Mouse (Mus musculus) liver, embryonic 15.5 days (tissue): ENCODE results near the gene Abca7. TPM values are rescaled to one million over a fixed set of nuclear protein-coding genes. Genes with fewer than 3 reads are reported as not detected.
"Not testable (repeated sequence)": the region's sequence is repeated elsewhere in the genome, so short reads cannot be mapped to it uniquely, and the experiment has no call there.

Experiments
- ATAC-seq: fragments of 200-750 bp; cut with Nextera tagmentation; 2 replicates; pipeline ENCODE4 v1.8.0; 2017; ENCODE audit warnings: moderate number of reproducible peaks, mild to moderate bottlenecking, moderate library complexity; ENCODE audit not compliant: insufficient read depth
- H3K27ac ChIP-seq: fragments of 300-500 bp; sonication (generic); replicated peaks from 2 replicates; pipeline ENCODE4 v1.5.1; 2015; ENCODE audit warnings: mild to moderate bottlenecking, inconsistent platforms
- H3K27me3 ChIP-seq: fragments of 300-500 bp; sonication (generic); 2 replicates; pipeline ENCODE4 v1.6.1; 2015; ENCODE audit warnings: mild to moderate bottlenecking, inconsistent platforms
- H3K36me3 ChIP-seq: fragments of 300-500 bp; sonication (generic); replicated peaks from 2 replicates; pipeline ENCODE4 v1.6.1; 2015; ENCODE audit warnings: moderate library complexity, mild to moderate bottlenecking, inconsistent platforms
- H3K4me1 ChIP-seq: fragments of 300-500 bp; sonication (generic); replicated peaks from 2 replicates; pipeline ENCODE4 v1.6.1; 2015; ENCODE audit warnings: inconsistent platforms
- H3K4me2 ChIP-seq: fragments of 300-500 bp; sonication (generic); 2 replicates; pipeline ENCODE4 v1.6.1; 2015; ENCODE audit warnings: moderate library complexity, mild to moderate bottlenecking, inconsistent platforms
- H3K4me3 ChIP-seq: fragments of 300-500 bp; sonication (generic); replicated peaks from 2 replicates; pipeline ENCODE4 v1.5.1; 2015; ENCODE audit warnings: mild to moderate bottlenecking, inconsistent platforms
- H3K9ac ChIP-seq: fragments of 300-500 bp; sonication (generic); 2 replicates; pipeline ENCODE4 v1.6.1; 2015; ENCODE audit warnings: moderate library complexity, mild to moderate bottlenecking, inconsistent platforms
- H3K9me3 ChIP-seq: fragments of 300-500 bp; sonication (generic); replicated peaks from 2 replicates; pipeline ENCODE4 v1.6.1; 2016; ENCODE audit warnings: inconsistent platforms
- WGBS: fragments of 180-500 bp; shearing (Covaris S2); methylation state at CpG from one replicate; pipeline ENCODE4 v1.1.7; 2015; ENCODE audit warnings: mixed read lengths; ENCODE audit not compliant: insufficient replicate concordance; 5-methylcytosine and 5-hydroxymethylcytosine counted together
- polyA plus RNA-seq: library from polyadenylated mRNA; unstranded; fragments of >200 nt; fragmentation: Nextera tagmentation; extraction: Ambion mirVana; gene quantifications from 2 replicates; pipeline ENCODE4 v1.2.1, GENCODE M21; 2015

The Abca7 gene
- polyA plus RNA-seq: 7.5 and 9.0 TPM in 2 replicates

DNA sequence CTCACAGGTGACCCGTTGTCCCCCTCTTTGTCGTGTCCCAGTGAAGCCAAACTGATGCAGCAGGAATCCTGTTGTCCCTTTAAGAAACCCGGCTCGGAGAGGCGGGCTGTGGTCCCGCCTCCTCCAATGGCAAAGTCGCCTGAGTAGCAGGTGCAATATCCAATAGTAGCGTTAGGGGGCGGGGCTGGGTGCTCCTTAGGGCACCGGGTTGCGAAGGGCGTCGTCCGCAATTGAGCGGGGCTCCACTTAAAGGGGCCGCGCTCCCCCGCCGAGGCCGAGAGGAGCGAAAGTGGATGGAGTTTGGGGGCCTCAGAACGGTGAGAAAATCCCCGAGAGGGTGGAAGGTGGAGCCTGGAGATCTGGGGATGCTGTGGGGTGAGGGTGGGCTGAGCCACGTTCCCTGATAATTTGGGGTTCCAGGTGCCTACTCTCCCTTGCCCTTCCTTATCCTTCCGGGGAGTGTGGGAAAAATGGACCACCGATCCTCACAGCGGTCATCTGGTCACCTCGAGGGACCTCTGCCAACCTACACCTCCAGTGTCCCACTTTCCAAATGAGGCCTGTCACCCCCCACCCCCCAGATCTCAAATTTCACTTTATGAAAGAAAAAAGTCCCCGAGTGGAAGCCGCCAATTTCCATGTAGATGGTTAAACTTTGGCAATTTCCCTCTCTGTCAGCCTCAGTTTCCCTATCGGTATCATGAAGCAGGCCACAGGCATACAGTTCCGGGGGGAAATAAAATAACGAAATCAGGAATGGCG lies at the start of gene Abca7:
Abca7 (plus strand) TSS at position 223 of the 762 bp plus-strand sequence.
- H3K4me3 ChIP-seq: peak within 1 kb of the TSS; percentile 80
- H3K27ac ChIP-seq: peak within 1 kb of the TSS; percentile 92
- peak; percentile 85 for ATAC-seq
- peak within 1 kb of the TSS; percentile 86 for H3K9ac ChIP-seq
- peak within 1 kb of the TSS; percentile 85 for H3K4me2 ChIP-seq
- H3K27me3 ChIP-seq: no peaks in the 10 kb centered on the region
- H3K9me3 ChIP-seq: no peaks in the 10 kb centered on the region
- peaks cover 54% of the 10 kb centered on the region for H3K36me3 ChIP-seq
- WGBS: under 1% methylated on average over 34 of the region's 34 CpGs
- peaks cover 71% of the 10 kb centered on the region for H3K4me1 ChIP-seq

DNA sequence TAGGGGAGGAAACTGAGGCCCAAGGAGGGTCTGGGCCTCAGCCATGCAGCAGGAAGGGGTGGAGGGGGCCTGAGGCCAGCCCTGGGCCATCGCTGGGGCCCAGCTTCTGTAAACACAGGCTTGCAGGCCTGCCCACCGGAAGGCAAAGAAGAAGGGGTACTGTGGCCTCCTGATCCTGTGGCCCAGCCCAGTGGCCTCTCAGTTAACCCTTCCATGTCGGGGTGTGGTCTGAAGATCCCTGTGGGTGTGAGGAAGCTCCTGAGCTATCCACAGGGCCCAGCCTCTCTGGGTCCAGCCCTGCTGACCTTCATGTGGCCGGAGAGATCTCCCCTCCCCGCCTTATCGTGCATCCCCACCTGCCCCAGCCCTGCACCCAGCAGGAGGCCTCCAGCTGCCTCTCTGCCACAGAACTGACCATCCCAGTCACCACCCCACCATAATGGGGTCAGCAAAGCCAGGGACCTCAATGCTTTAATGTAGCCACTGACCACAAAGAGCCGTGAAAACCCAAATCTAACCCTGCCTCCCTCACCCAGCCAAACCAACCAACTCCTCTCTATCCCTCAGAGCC lies 49.5 kb upstream of the Abca7 start:
- Histone ChIP-seq H3K9ac (peak overlapping the region; percentile 45), H3K9me3 (no peaks in the 10 kb centered on the region), H3K4me1 (peaks cover 79% of the 10 kb centered on the region), H3K4me2 (peak overlapping the region; percentile 58), H3K27ac (peak overlapping the region; percentile 61), H3K36me3 (peaks cover 38% of the 10 kb centered on the region), H3K4me3 (peak overlapping the region; percentile 24), H3K27me3 (no peaks in the 10 kb centered on the region)
- WGBS: 4% methylated on average over 7 of the region's 7 CpGs
- peak; percentile 61 for ATAC-seq

DNA sequence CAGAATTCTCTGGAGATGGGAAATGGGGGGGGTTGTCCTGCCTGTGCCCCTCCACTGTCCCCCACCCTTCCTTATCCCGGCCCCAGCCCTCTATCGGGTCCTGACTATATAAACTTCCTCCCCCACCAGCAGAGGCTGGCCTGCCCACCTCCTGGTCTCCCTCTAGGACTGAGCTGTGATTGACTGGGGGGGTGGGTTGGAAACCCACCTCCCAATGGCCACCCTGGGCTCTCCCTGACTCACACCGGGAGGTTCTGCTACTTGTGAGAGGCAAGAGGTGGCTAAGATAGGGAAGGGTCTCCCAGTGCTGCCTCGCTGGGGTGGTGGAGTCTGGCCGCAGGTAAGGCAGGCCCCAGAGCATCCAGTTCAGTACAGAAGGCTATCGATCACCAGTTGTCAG lies 48.8 kb upstream of the Abca7 start:
- H3K9me3 ChIP-seq: no peaks in the 10 kb centered on the region
- H3K9ac ChIP-seq: no peak overlapping the region
- peaks cover 36% of the 10 kb centered on the region for H3K36me3 ChIP-seq
- 0 out of 2 replicates have a peak overlapping the region, but pooled peaks have one; percentile 24 for H3K4me3 ChIP-seq
- whole genome bisulfite sequencing: 60% methylated on average over 6 of the region's 6 CpGs
- H3K4me2 ChIP-seq: peak overlapping the region; percentile 58; the same call in 1 of the 2 replicates
- peaks cover 72% of the 10 kb centered on the region for H3K4me1 ChIP-seq
- no peaks in the 10 kb centered on the region for H3K27me3 ChIP-seq
- no peak for ATAC-seq
- H3K27ac ChIP-seq: 0 out of 2 replicates have a peak overlapping the region, but pooled peaks have one; percentile 61

DNA sequence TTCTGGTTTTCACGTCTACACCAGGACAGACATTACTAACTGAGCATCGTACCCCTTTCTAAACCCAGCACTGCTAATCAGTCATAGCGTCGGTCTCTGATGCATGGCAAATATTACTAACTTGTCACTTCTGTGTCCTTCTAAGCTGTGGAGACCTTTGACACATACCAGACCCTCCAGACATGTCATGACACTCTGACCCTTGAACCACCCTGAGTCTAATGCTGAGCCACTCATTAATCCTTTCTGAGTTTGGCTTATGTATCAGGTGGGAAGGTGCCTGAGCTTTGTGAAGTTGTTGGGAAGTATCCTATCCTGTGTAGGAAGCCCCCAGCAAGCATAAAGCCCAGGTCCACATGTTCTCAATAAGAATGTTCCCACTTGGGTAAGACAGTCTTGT lies 46.4 kb upstream of the Abca7 start:
- Histone ChIP-seq H3K9me3 (no peaks in the 10 kb centered on the region), H3K36me3 (peaks cover 49% of the 10 kb centered on the region), H3K27ac (no peak overlapping the region), H3K4me1 (peaks cover 52% of the 10 kb centered on the region), H3K27me3 (no peaks in the 10 kb centered on the region), H3K9ac (no peak overlapping the region), H3K4me2 (no peak overlapping the region), H3K4me3 (no peak overlapping the region)
- no peak for ATAC-seq
- WGBS: 82% methylated on average over 4 of the region's 4 CpGs

DNA sequence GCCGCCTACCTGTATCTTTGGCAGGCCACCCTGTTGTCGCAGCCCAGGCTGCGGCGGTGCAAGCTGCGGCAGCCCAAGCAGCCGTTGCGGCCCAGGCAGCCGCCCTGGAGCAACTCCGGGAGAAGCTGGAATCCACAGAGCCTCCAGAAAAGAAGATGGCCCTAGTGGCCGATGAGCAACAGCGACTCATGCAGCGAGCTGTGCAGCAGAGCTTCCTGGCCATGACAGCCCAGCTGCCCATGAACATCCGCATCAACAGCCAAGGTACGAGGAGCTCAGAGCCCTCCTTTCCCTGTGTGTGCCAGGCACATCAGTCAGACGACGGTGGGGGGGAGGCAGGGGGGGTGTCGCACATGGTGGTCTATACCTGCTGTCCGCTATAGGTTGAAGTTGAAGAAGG lies 45.6 kb upstream of the Abca7 start:
- H3K9ac ChIP-seq: no peak overlapping the region
- H3K4me3 ChIP-seq: no peak overlapping the region
- WGBS: 79% methylated on average over 18 of the region's 18 CpGs
- no peak for ATAC-seq
- H3K4me2 ChIP-seq: no peak overlapping the region
- H3K4me1 ChIP-seq: peaks cover 45% of the 10 kb centered on the region
- H3K27ac ChIP-seq: no peak overlapping the region
- peaks cover 49% of the 10 kb centered on the region for H3K36me3 ChIP-seq
- no peaks in the 10 kb centered on the region for H3K9me3 ChIP-seq
- H3K27me3 ChIP-seq: no peaks in the 10 kb centered on the region

DNA sequence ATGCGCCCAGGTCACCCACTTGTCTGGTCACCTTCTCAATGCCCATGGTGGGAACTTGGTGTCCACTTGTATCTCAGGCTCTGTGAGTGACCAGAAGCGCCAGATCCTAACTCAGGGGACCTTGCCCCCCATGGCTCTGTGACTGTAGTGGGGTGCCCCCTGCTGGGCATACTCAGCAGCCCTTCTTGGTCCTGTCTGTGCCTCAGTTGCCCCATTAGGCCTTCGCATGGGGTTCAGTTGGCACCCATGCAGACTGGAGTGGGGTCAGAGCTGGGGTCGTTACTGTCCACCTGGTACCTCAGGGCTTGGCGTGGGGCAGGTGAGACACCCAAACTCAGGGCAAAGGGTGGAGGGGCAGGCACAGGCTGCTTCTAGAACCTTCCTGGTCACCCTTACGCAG lies 42.3 kb upstream of the Abca7 start:
- no peak overlapping the region for H3K27ac ChIP-seq
- no peaks in the 10 kb centered on the region for H3K27me3 ChIP-seq
- H3K4me3 ChIP-seq: no peak overlapping the region
- peaks cover 41% of the 10 kb centered on the region for H3K36me3 ChIP-seq
- no peaks in the 10 kb centered on the region for H3K9me3 ChIP-seq
- WGBS: 71% methylated on average over 6 of the region's 6 CpGs
- no peak overlapping the region for H3K4me2 ChIP-seq
- H3K9ac ChIP-seq: no peak overlapping the region
- H3K4me1 ChIP-seq: peaks cover 33% of the 10 kb centered on the region
- no peak for ATAC-seq

DNA sequence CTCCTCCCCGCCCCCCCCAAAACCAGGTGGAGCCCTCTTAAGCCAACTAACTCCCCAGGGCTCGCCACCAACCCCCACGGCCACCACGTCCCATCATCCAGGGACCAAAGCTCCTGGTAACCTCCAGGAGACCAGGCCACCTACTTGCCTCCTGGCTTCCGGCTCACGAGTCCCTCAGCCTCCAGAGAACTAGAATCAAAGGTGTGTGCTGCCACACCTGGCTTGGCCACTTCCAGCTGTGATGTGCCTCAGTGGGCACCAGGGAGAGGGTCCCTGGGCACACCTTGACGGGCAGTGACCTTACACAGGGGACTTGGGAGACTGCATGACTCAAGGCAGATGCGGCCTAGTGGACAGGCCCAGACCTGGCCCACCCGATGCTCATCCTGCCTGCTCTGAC lies 40.6 kb upstream of the Abca7 start:
- H3K4me2 ChIP-seq: no peak overlapping the region
- no peak for ATAC-seq

DNA sequence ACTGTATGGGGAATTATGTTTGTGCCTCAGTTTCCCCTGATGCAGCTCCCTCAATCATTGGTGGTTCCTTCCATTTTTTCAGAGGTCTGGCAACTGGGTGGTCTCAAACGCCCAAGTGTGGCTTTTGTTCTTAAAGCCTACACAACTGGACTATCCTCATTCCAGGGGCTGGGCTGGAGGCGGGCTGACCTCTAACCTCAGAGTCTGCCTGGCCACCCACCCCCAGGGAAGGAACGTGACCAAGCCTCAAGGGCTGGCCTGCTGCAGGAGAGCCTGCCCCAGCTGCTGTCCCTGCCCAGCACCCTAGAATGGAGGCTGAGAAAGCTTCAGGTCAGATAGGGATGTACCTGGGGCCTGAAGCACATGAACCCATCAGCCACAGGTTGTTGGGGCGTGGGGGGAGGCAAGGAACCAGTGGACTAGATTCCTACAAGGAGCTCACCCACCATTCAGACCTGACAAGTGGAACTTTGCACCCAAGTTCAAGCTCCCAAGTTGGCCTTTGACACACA lies 39.6 kb upstream of the Abca7 start:
- H3K9ac ChIP-seq: no peak overlapping the region
- no peak for ATAC-seq
- H3K4me2 ChIP-seq: no peak overlapping the region
- H3K27ac ChIP-seq: no peak overlapping the region
- H3K36me3 ChIP-seq: peaks cover 19% of the 10 kb centered on the region
- H3K27me3 ChIP-seq: no peaks in the 10 kb centered on the region
- H3K4me1 ChIP-seq: peaks cover 42% of the 10 kb centered on the region
- WGBS: 37% methylated on average over 4 of the region's 4 CpGs
- no peak overlapping the region for H3K4me3 ChIP-seq
- no peaks in the 10 kb centered on the region for H3K9me3 ChIP-seq

More for the DNA sequence above, 40.6 kb upstream of the Abca7 start:
- H3K4me3 ChIP-seq: no peak overlapping the region
- no peaks in the 10 kb centered on the region for H3K9me3 ChIP-seq
- no peak overlapping the region for H3K27ac ChIP-seq
- H3K4me1 ChIP-seq: peaks cover 32% of the 10 kb centered on the region
- no peak overlapping the region for H3K9ac ChIP-seq
- 69% methylated on average over 9 of the region's 9 CpGs for WGBS
- H3K36me3 ChIP-seq: peaks cover 24% of the 10 kb centered on the region
- no peaks in the 10 kb centered on the region for H3K27me3 ChIP-seq

DNA sequence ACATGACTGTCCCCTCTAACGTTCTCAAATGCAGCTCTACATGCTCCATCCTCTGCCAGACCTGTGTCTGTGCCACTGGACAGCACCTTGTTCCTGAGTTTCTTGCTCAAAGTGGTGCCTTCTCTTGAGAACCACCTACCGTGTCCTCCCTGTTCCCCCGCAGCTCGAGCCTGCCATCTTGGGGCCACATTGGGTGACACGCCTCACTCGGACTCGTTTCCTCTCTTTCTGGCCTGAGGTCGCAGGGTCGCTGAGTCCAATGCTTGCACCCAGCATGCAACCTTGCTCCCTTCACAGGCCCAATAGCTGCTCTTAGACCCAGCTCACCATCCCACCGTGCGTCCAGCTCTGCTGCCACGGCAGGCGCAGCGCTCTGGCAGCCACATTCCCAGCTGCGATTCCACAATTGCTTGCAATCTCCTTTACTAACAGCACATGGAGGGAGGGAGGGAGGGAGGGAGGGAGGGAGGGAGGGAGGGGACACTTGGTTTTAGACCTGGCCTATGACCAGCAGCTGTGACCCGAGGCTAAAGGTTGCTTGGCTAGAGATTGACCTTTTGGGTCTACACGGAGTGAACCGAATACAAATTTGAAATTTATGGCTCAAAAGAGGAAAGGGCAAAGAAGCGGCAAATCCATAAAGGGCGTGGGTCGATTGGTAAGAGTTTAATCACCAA lies 38.0 kb upstream of the Abca7 start:
- Histone ChIP-seq H3K4me1 (peaks cover 43% of the 10 kb centered on the region), H3K9ac (no peak overlapping the region), H3K27ac (no peak overlapping the region), H3K9me3 (no peaks in the 10 kb centered on the region), H3K4me3 (no peak overlapping the region), H3K27me3 (no peaks in the 10 kb centered on the region), H3K4me2 (peak overlapping the region; percentile 42), H3K36me3 (peaks cover 25% of the 10 kb centered on the region)
- ATAC-seq: no peak
- WGBS: 17% methylated on average over 21 of the region's 21 CpGs

DNA sequence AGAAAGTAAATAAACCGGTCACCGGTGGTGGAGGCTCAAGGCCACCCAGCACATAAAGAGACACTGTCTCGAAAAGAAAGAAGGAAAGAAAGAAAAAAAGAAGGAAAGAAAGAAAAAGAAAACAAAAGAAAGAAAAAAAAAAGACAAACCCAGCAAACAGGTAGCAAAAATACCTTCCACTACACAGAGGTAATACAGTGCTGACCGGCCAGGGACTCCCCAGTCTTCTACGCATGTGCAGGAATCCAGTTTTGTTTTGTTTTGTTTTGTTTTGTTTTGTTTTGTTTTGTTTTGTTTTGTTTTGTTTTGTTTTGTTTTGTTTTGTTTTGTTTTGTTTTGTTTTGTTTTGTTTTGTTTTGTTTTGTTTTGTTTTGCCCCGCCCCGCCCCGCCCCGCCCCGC lies 36.9 kb upstream of the Abca7 start:
- ATAC-seq, H3K9ac ChIP-seq, H3K27me3 ChIP-seq, H3K9me3 ChIP-seq: not testable (repeated sequence)
- WGBS: 35% methylated on average over 8 of the region's 10 CpGs
- Histone ChIP-seq H3K36me3 (peaks cover 30% of the 10 kb centered on the region), H3K27ac (0 out of 2 replicates have a peak overlapping the region, but pooled peaks have one; percentile 55), H3K4me3 (peak overlapping the region; percentile 85), H3K4me2 (peak overlapping the region; percentile 92), H3K4me1 (peaks cover 39% of the 10 kb centered on the region)
